Mouse (Mus musculus) small intestine, adult 2 months (tissue): ENCODE data around the gene Fer. TPM values are rescaled to one million over a fixed set of nuclear protein-coding genes. Genes with fewer than 3 reads are reported as not detected.

Source experiments
- H3K27ac ChIP-seq: fragments of 200-500 bp; 2 replicates; pipeline ENCODE4 v1.5.1; 2012; ENCODE audit warnings: low read depth, low read length, control low read depth, inconsistent platforms; ENCODE audit not compliant: insufficient read depth
- H3K27me3 ChIP-seq: fragments of 200-500 bp; 2 replicates; pipeline ENCODE4 v1.6.1; 2012; ENCODE audit warnings: mild to moderate bottlenecking, moderate library complexity, low read length, inconsistent platforms; ENCODE audit not compliant: control insufficient read depth, insufficient read depth
- H3K36me3 ChIP-seq: fragments of 200-500 bp; 2 replicates; pipeline ENCODE4 v1.6.1; 2012; ENCODE audit warnings: mild to moderate bottlenecking, low read length, control low read depth, inconsistent platforms; ENCODE audit not compliant: control insufficient read depth, insufficient read depth
- H3K4me1 ChIP-seq: fragments of 200-500 bp; 2 replicates; pipeline ENCODE4 v1.6.1; 2012; ENCODE audit warnings: low read length, inconsistent platforms, mixed read lengths; ENCODE audit not compliant: control insufficient read depth, insufficient read depth, insufficient read length
- H3K4me3 ChIP-seq: fragments of 200-500 bp; 2 replicates; pipeline ENCODE4 v1.5.1; 2012; ENCODE audit warnings: low read depth, mild to moderate bottlenecking, control low read depth, inconsistent platforms, low read length, moderate library complexity
- CTCF ChIP-seq: fragments of 200-500 bp; IDR thresholded peaks from 2 replicates; pipeline ENCODE4 v1.5.1; 2012; ENCODE audit warnings: low read depth, mild to moderate bottlenecking, control low read depth, inconsistent platforms, low read length, moderate library complexity, mixed read lengths; ENCODE audit not compliant: insufficient replicate concordance, insufficient read length; ENCODE audit errors: extremely low read depth
- POLR2A ChIP-seq: fragments of 200-500 bp; IDR thresholded peaks from 2 replicates; pipeline ENCODE4 v1.6.1; 2012; ENCODE audit warnings: low read depth, mild to moderate bottlenecking, control low read depth, inconsistent platforms, low read length, moderate library complexity
- WGBS: fragments of 180-500 bp; shearing (Covaris S2); methylation state at CpG from one replicate; pipeline ENCODE4 v1.1.7; 2018; 5-methylcytosine and 5-hydroxymethylcytosine counted together
- polyA plus RNA-seq: library from polyadenylated mRNA; depleted of rRNA; stranded (reverse); fragments of >200 nt; gene quantifications from 2 replicates; pipeline ENCODE4 v1.2.3, GENCODE M21; 2012

Fer gene
- polyA plus RNA-seq, 1 experiment, result 0.63 TPM

DNA sequence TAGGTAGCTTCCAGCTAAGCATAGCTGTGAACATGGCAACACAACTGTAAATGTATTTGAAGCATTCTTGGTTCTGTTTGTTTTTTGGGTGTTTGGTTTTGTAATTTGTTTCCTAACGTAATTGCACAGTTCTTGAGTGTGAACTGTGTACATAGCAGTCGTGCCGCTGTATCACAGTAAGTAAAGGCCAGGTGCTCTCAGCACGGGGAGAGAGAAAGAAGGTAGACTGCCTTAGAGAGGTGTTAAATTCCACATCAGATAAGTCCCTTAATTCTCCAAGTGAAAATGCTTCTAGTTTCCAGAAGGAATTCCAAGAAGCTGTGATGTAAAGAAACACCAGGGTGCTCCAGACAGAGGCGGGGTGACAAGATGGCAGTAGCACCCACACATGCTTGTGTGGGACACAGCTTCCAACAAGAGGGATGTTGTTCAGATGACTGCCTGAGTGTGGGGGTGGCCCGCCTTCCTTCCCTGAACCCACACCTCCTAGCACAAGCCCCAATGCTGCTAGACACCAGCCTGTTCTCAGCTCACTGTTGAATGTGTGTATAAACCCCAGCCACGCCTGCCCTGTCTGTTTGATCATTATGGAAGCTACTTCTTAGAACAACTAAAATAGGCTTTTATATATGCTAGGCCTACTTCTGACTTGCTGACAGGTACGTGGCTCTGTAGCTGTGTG lies 275.3 kb downstream of the Fer start:
- Histone ChIP-seq H3K27me3 (no peaks in the 10 kb centered on the region), H3K4me3 (no peak overlapping the region), H3K4me1 (no peaks in the 10 kb centered on the region), H3K36me3 (peaks cover 8% of the 10 kb centered on the region), H3K27ac (no peak overlapping the region)
- WGBS, result 88% methylated on average over 8 of the region's 8 CpGs
- no peak for TF ChIP-seq POLR2A

DNA sequence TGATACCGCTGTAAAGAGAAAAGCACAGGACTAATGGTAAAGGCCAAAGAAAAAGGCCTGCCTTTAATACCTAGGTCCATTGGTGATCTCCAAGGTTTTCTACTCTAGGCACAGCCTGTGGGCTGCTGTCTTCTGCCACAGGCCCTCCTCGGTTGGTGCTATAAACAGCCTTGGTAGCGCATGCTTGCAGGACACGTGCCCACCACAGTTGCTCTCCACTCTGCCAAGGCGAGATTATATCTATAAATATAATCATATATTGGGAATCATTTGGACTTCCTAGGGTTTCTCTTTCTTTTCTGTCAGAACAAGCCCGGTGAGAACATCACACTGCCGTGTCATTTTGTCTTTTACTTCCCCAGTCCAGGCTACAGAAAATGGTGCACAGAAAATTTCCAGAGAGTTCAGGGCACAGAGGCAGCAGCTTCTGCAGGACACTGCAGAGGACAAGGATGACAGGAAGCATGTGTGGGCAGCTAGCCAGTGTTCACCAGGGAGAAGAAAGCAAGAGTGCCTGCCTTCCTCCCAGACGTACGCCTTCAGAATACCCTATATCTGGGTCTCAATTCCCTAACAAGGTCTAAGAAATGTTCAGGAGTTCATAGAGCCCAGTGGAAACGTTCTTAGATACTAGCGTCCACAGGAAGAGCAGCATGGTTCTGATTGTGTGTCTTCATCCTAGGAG lies 276.5 kb downstream of the Fer start:
- Histone ChIP-seq H3K4me3 (no peak overlapping the region), H3K36me3 (peaks cover 9% of the 10 kb centered on the region), H3K27me3 (no peaks in the 10 kb centered on the region), H3K4me1 (no peaks in the 10 kb centered on the region), H3K27ac (no peak overlapping the region)
- TF ChIP-seq CTCF (no peak), POLR2A (no peak)
- WGBS, result 93% methylated on average over 11 of the region's 11 CpGs

DNA sequence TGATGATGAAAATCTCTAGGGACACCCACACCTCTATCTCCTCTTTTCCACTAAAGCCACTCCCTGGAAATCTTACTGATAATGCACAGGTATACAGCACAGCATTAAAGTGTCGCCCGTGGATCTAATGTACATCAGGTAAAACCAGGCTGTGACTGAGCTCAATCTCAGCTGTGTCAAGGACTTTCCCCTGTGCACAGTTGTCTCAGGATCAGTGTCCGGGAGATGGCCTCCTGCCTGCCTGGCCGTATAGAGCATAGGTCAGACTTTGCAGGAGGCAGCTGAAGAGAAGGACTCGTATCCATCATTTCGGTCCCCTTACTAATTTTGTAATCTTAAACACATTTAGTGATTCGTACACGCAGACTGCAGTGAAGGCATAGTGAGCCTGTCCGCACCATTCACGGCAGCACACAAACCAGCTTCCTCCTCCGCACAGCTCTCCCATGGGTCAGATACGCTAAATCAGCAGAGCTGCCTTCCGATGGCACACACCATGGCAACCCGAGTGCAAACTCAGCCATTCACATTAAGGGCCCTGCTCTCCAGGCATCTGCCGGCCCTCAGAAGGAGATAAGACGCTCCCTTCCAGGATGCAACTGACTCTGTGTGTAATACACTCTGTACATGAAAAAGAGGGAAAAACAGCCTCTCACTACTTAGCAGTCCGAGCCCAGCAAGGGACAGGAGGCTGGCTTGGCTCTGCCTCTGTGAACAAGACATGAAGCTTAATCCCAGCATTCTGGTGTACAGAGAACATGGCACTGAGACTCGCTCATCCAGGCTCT lies 277.4 kb downstream of the Fer start:
- no peaks in the 10 kb centered on the region for H3K4me1 ChIP-seq
- 91% methylated on average over 18 of the region's 18 CpGs for WGBS
- peaks cover 9% of the 10 kb centered on the region for H3K36me3 ChIP-seq
- no peak for TF ChIP-seq POLR2A
- no peak for TF ChIP-seq CTCF
- H3K27me3 ChIP-seq, result no peaks in the 10 kb centered on the region
- H3K27ac ChIP-seq, result no peak overlapping the region
- H3K4me3 ChIP-seq, result no peak overlapping the region

DNA sequence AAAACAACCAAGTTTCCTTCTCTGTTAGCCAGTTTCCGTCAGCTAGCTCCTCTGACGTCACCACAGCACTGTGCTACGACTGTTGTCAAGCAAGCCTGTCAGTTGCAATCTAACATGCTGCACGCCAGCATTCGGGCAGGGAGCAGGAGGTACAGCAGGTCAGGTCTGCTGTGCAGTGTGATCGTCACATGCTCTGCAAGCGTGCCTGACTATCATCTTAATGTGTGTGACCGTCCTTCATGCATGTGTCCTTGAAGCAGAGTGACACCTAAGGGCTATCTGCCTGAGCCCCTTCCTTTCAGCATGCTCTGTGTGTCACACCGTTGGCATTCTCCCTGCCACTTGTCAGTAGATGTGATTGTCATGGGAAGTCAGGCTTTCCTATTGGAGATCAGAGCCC lies 279.0 kb downstream of the Fer start:
- 93% methylated on average over 9 of the region's 9 CpGs for WGBS
- H3K4me3 ChIP-seq, result no peak overlapping the region

DNA sequence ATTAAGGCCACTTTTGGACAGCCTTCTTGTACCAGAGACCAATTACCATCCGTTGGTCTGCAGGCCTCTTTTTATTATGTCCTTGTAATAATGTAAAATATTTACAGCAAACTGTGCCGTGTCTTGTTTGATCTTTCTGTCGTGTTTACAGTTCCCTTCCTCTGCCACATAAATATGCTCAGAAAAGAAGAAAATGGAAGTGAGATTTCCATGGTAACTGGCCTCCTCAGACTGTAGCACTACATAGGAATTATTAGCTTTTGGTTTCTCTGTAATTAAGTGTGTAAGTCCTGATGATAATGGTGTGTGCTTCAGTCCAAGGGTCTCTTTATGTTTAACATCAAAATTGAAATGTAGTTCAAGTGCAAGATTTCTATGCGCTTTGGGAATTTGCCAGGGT lies 283.5 kb downstream of the Fer start:
- WGBS, result 48% methylated on average over 4 of the region's 4 CpGs
- TF ChIP-seq CTCF, result no peak
- TF ChIP-seq POLR2A, result no peak
- no peak overlapping the region for H3K4me3 ChIP-seq
- no peak overlapping the region for H3K27ac ChIP-seq
- no peaks in the 10 kb centered on the region for H3K4me1 ChIP-seq
- no peaks in the 10 kb centered on the region for H3K27me3 ChIP-seq
- 0 out of 2 replicates have a peak, but pooled peaks cover 1% of the 10 kb centered on the region for H3K36me3 ChIP-seq

More for the DNA sequence above, 279.0 kb downstream of the Fer start:
- no peaks in the 10 kb centered on the region for H3K4me1 ChIP-seq
- no peaks in the 10 kb centered on the region for H3K27me3 ChIP-seq
- H3K27ac ChIP-seq, result no peak overlapping the region
- peaks cover 9% of the 10 kb centered on the region for H3K36me3 ChIP-seq
- TF ChIP-seq CTCF (no peak), POLR2A (no peak)

DNA sequence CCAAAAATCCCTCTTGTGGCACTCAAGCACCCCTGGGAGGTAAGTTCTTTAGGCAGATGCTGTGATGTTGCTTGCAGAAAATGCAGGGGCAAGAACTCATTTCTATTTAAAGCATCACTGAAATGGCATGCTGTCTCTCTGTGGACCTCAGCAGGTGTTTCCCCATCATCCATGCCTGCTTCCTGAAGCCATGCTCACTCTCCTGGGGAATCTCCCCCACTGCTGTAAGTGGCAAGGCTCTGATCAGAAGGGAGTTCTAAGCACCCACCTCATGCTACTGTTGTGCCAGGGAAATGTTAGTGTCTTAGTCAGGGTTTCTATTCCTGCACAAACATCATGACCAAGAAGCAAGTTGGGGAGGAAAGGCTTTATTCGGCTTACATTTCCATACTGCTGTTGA lies 287.9 kb downstream of the Fer start:
- TF ChIP-seq POLR2A (no peak), CTCF (no peak)
- H3K27ac ChIP-seq, result no peak overlapping the region
- no peak overlapping the region for H3K4me3 ChIP-seq
- WGBS, result 85% methylated on average over 1 of the region's 1 CpGs
- H3K36me3 ChIP-seq, result no peaks in the 10 kb centered on the region
- H3K4me1 ChIP-seq, result no peaks in the 10 kb centered on the region
- no peaks in the 10 kb centered on the region for H3K27me3 ChIP-seq

DNA sequence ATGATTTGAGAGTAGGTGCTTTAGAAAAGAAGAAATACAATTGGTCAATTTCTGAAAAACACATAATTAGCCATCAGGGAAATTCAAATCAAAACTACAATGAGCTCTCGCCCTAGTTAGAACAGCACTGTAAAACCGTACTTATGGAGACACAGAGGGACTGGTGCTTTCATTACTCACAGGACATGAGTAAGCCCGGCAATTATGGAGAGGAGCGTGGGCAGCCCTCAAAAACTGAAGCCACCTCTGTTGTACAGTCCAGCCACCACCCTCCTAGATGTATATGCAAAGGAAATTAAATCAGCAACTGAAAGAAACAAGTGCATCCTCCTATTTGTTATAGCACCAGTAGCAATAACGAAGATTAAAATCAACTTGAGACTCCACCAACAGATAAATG lies 304.9 kb downstream of the Fer start:
- TF ChIP-seq POLR2A, result no peak
- no peak for TF ChIP-seq CTCF
- Histone ChIP-seq H3K36me3 (no peaks in the 10 kb centered on the region), H3K4me1 (no peaks in the 10 kb centered on the region), H3K27me3 (no peaks in the 10 kb centered on the region), H3K27ac (no peak overlapping the region), H3K4me3 (no peak overlapping the region)
- WGBS, result 92% methylated on average over 5 of the region's 5 CpGs
